Mouse (Mus musculus): Measurements from ENCODE around the gene Repin1.

Repin1 gene

DNA sequence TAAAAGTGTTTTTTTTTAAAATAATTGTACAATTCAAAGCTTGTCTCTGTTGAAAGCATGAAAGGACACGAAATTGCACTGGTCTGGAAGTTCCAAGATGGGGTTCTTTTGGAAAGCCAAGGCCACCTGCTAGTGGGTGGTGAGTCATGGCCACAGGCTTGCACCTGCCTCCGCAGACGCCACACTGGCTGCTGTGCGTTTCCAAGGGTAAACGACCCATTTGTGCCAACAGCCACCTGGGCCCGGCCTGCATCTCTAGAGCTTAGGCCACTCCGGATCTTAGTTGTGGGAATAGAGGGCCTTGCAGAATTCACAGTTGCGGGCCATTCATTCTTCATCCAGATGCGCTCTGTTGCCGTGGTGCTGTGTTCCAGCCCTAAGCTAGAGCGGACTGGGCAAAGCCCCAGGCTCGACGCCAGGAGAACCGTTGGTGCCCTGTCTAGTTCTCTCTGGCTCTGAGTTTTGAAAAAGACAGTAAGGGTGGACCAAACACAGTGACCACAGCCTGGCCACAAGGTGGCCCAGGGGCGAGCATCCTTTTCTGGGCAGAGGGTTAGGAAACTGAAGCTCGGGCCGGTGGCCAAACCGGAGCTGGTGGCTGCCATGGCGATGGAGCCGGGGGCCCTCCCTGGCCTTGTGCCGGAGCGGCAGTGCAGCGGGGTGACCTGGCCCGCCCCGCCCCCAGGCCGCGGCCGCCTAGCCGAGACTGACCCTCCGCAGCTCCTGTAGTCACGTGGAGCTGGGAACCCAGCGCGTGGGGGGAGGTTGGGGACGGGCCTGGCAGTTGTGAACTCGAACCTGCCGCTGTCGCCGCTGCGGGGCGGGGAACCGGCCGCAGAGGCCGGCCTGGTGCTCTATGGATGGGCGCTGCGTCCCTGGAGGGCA lies at the start of gene Repin1, which contains the start of gene Gm44965:
Repin1 (plus strand) TSS at position 726 of the 885 bp plus-strand sequence.
Gm44965 (plus strand) TSS at position 784 of the 885 bp plus-strand sequence.
- peak; percentile 73 for DNase-seq (ENCODE audit: low spot score)

- DNase-seq (ENCODE audit: low spot score) = no peak
Measured at GRCm38 (mm10) chr6:48545251-48545650, 48.4 kb upstream of the Repin1 start.

- no peak for DNase-seq (ENCODE audit: low spot score)
Measured at GRCm38 (mm10) chr6:48546271-48546670, 47.4 kb upstream of the Repin1 start.

- no peak for DNase-seq (ENCODE audit: low spot score)
Measured at GRCm38 (mm10) chr6:48546858-48547257, 46.8 kb upstream of the Repin1 start.

GRCm38 (mm10) chr6:48548314-48548713 lies 45.4 kb upstream of the Repin1 start:
- DNase-seq (ENCODE audit: low spot score) = no peak

- DNase-seq (ENCODE audit: low spot score) = no peak
Measured at GRCm38 (mm10) chr6:48552918-48553317, 40.8 kb upstream of the Repin1 start.

DNA sequence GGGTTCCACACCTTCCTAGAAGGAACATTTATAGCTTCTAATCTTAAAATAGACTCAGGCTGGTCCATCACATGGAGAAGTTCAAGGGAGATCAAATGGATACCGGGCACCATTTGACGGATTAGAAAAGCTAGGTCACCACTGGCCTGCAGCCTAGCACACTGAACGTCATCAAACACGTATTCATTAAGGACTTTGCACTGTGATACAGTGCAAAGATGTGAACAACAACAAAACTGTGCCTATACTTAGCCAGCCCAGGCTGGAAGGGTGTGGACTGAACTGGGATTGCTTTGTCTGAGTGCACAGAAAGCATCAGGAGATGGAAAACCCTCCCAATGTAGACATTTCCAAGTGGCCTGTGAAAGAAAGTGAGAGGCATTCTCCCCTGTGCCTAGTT lies 39.9 kb upstream of the Repin1 start:
- DNase-seq (ENCODE audit: low spot score) = no peak

DNA sequence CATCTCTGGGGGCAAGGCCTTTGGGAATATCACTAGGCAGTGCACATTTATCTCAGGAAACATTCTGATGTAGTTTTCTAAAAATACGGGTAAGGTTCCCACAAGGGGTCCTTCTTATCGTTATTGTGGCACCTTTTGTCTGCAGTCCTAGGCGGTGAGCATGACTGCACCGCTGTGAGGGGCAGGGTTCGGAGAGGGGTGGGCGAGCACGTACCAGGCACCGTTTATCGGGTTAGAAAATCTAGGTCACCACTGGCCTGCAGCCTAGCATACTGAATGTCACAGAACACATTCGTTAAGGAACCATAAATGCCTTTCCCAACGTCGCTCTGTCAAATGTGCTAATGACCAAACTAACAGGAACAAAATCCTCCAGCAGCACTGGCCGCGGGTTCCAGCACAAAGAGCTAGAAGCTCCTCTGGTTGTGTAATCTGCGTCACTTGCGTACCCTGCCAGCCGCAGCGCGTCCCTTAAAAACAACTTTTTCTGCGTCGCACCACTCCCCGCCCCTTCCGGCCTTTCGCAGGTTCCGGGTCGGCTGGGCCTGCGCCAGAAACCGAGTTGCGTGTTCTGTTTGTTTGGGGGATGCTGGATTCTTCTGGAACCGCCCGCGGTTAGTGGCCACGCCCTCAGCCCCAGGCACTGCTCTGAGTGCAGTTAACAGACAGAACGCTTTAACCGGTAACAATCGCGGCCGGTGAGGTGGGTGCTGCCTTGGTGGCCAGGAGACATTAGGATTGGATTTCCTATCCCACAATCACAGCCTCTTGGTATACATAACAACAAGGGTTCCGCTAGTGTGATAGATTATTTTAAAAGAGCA lies 39.2 kb upstream of the Repin1 start, which contains the start of gene Lrrc61:
Lrrc61 (plus strand) TSS at position 517 of the 824 bp plus-strand sequence.
- DNase-seq (ENCODE audit: low spot score) = peak; percentile 96

DNA sequence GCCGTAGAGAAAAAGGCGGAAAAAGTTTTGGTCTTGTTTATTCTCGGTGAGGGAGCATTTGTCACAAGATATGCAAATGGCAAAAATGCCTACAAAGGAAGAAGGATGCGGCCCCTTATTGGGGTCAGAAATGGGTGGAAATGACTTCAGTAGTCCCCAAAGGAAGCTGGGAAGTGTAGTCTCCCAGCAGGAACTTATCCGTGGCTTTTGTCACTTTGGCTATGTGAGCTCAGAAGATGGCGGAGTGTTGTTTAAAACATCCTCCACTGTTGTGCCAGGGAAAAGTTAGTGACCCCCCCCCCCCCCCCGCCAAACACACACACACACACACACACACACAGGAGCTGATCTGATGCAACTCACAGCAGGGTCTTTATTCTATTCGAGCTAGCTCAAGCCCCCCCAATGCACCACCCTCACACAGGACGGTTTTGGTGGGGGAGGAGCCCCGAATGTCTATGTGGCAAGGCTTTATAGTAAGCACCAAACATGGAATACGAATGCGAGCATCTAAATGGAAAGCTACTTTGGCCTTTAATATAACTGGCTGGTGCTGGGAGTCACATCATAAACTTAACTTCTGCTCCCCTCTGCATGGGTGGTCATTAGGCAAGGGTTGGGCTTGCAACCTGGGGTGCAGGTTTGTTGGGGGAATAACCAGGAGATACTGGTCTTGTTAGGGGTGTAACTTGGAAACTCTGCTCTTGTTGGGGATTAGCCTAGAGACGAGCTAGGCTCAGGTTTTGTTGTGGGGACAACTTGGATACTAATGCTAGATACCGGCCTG lies 38.4 kb upstream of the Repin1 start:
- DNase-seq (ENCODE audit: low spot score) = peak; percentile 56

GRCm38 (mm10) chr6:48555956-48556355 lies 37.7 kb upstream of the Repin1 start:
- DNase-seq (ENCODE audit: low spot score) = no peak

DNA sequence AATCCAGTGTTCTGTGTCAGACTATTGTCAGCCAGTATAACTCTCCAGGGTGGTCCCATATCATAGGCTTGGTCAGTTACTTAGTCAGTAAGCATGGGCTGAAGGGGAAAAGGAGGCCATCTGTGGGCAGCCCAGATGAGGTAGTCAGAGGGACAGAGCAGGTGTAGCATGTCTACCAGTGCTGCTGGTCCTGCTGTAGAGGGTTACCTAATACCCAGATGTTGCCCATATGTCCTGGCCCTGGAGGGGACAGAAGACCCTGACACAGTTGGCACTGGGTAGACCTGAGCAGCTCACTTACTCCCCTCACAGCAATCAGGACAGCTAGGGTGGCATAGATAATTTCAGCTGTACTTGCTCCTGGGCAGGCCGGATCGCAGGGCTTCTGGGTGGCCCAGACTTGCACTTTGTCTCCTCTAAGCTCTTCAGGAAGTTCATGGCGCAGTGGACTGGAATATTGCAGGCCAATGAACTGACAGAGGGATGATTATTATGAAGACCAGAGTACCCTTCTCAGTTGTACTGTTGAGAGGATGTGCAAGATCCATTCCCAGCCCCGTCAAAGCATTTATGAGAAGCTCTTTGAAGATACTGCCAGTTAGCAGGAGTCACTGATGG lies 27.9 kb upstream of the Repin1 start:
- DNase-seq (ENCODE audit: low spot score) = no peak

- no peak for DNase-seq (ENCODE audit: low spot score)
Measured at GRCm38 (mm10) chr6:48566312-48566711, 27.4 kb upstream of the Repin1 start.

GRCm38 (mm10) chr6:48568036-48568984 lies 25.4 kb upstream of the Repin1 start:
- no peak for DNase-seq (ENCODE audit: low spot score)

GRCm38 (mm10) chr6:48569065-48569807 lies 24.4 kb upstream of the Repin1 start:
- no peak for DNase-seq (ENCODE audit: low spot score)

DNA sequence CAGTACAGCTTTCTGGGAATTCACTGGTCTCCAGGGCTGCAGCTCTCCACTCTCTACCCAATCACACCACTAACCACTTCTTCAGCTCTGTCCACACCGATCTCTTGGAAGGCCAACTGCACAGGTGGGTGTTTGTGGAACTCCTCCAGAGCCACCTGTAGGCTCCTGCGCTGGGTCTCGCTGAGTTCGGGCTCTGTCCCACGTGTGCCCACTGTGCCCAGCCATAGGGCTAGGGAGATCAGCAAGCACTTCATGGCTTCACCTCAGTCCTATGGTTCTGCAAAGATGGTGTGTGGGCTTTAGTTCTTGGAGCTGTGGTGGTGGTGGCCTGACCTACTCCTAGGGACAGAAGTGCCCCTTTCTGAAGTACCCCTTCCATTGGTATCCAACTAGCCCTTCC lies 21.7 kb upstream of the Repin1 start:
- DNase-seq (ENCODE audit: low spot score) = no peak

DNA sequence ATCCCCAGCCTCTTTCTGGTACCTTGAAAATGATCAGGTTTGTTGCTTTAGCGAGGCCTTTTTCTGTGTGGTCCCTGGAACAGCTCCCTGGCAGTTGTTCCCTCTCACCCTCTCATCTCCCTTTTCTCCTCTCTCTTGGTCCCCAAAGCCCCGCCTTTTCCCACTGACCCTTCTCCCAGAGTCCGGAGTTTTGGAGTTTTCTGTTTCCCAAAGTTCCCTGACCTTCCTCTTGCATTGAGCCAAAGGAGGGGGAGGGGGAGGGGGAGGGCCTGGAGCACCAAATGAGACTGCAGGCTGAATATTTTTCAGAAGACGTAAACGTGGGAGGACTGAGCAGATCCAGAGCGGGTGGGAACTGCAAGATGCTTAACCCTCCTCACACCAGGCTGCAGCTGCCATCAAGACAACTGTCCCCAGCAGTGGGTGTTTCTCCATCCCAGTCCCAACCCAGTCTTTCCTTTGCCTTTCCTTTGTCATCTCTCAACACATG lies 21.1 kb upstream of the Repin1 start, which contains the start of gene Rarres2:
Rarres2 (minus strand) TSS at position 218 of the 490 bp plus-strand sequence.
- no peak for DNase-seq (ENCODE audit: low spot score)

DNA sequence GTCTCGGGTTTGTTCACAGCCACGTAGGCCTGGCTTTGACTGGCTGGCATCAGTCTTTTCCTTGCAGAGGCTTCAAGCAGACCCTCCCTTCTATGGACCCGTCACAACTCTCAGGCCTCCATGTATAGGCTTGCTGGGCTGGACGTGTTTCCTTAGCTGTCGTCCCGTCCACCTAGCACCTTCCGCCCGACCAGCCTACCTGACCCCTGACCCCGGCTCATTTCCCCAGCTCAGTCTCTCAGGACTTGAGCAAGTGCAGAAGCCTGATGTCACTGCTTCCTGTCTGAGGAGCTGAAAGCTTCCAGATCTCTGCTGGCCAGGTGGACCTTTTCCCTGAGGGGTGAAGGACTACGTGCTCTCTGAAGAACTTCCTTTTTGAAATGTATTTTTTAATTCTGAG lies 20.4 kb upstream of the Repin1 start:
- DNase-seq (ENCODE audit: low spot score) = no peak

DNA sequence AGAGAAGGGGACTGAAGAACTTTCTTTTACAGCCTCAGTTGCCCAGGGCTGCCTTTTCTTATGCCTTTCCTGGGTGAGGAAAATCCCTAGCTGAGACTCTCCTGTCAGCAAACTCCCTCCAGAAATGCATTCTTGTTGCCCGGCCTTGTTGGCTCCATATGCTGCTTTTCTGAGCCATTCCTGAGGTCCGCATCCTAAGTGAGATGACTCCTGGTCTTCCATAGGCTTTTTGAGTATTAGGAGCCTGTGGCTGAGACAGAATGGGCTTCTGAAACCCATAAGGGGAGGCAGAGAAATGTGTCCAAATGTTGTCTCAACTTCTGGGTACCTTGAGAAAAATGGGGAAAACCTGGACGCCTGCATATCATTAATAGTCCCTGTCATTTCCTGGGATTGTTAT lies 19.7 kb upstream of the Repin1 start:
- no peak for DNase-seq (ENCODE audit: low spot score)

DNA sequence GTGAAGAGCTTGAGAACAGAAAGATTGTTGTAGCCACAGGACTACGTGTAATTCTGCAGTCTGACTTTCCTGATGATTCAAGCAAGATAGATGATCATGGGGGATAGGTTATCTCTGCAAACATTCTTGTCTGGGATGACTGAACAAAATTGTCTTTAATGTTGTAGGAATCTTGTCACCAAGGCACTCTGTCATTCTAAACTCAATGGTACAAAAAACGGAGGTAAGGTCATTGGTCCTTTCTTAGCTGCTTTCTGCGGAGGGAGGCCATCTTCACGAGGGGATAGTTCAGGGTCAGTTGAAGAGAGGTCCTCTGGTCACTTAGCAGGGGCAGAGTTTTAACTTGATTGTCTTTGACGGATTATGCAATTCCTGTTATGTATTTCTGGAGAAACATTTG lies 14.9 kb upstream of the Repin1 start:
- no peak for DNase-seq (ENCODE audit: low spot score)

Measured in layer of hippocampus, adult 9-10 months (tissue).